Mouse (Mus musculus) bone marrow, adult 2 months (tissue): ENCODE results near the gene Tm6sf1.

Experiments
- CTCF ChIP-seq: fragments of 200-500 bp; IDR thresholded peaks from 2 replicates; pipeline ENCODE4 v1.5.1; 2011; ENCODE audit warnings: low read length, control low read depth; ENCODE audit not compliant: control insufficient read depth, insufficient read depth
- POLR2A ChIP-seq: fragments of 200-500 bp; IDR thresholded peaks from 2 replicates; pipeline ENCODE4 v1.6.1; 2011; ENCODE audit warnings: low read depth, mild to moderate bottlenecking, control low read depth, low read length, borderline replicate concordance; ENCODE audit not compliant: control insufficient read depth

- TF ChIP-seq CTCF, result peak; percentile 96
- 0 out of 2 replicates have a peak, but pooled peaks have one; percentile 23 for TF ChIP-seq POLR2A
Measured at GRCm38 (mm10) chr7:81868158-81868557, 9.4 kb downstream of the Tm6sf1 start.
